Mouse (Mus musculus) cerebellum, adult 9-10 months (tissue): Measurements from ENCODE around the gene Kcnk1.
A peak's percentile ranks its signal among the peaks of the same experiment; 100 is the strongest.

Source experiments
- DNase-seq: peaks from one replicate; pipeline ENCODE4 v3.0.0; 2022

Gene Kcnk1

DNA sequence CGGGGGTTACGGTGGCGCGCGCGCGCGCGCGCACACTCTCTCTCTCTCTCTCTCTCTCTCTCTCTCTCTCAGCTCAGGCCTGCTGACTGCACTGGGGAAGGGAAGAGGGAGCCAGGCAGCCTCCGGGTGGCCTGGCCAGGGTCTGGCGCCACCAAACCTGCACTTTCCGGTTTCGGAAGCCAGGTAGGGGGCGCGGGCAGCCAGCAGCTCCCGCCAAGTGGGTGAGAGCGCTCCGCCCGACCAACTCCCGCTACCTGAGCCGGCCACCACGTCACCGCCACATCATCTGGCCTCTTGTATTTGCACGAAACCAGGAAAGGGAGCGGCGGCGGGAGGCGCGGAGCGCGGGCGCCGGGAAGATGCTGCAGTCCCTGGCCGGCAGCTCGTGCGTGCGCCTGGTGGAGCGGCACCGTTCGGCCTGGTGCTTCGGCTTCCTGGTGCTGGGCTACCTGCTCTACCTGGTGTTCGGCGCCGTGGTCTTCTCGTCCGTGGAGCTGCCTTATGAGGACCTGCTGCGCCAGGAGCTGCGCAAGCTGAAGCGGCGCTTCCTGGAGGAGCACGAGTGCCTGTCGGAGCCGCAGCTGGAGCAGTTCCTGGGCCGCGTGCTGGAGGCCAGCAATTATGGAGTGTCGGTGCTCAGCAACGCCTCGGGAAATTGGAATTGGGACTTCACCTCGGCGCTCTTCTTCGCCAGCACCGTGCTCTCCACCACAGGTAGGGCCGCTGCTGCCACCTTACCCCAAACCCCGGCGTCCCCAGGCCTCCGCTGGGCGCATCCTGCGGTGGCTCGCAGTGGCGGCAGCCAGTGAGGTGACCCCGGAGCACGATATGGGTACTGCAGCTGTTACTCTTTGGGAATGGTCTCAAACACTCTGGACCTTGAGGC is at the start of gene Kcnk1:
Kcnk1 (plus strand) TSS at position 70 of the 886 bp plus-strand sequence.
- peak; percentile 91 for DNase-seq

DNA sequence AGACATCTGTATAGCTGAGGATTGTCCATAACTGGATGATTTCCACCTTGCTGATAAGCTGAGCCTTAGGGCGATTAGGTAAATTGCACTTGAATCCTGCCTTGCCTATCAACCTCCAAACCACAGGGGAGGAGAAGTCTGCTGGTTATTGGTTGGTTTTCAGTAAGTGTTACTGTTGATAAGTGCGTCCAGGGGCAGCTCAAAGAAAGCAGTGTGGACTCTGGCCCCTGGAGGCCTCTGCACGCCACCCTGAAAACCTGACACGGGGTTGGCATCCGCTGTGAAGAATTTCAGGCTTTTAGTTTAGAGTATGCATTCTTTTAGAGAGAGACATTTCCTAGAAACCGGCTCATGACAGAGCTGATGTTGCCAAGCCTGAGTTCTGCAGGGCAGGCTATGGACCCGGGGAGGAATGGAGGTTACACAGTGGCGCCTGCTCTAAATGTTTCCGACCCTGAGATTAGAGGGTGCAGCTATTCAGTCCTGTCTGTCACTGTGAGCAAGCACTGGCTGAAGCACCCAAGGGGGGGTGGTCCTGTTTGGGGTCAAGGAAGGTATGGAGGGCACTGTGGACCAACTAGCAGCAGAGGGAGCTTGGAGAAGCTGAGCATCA is 46.2 kb upstream of the Kcnk1 start:
- no peak for DNase-seq

DNA sequence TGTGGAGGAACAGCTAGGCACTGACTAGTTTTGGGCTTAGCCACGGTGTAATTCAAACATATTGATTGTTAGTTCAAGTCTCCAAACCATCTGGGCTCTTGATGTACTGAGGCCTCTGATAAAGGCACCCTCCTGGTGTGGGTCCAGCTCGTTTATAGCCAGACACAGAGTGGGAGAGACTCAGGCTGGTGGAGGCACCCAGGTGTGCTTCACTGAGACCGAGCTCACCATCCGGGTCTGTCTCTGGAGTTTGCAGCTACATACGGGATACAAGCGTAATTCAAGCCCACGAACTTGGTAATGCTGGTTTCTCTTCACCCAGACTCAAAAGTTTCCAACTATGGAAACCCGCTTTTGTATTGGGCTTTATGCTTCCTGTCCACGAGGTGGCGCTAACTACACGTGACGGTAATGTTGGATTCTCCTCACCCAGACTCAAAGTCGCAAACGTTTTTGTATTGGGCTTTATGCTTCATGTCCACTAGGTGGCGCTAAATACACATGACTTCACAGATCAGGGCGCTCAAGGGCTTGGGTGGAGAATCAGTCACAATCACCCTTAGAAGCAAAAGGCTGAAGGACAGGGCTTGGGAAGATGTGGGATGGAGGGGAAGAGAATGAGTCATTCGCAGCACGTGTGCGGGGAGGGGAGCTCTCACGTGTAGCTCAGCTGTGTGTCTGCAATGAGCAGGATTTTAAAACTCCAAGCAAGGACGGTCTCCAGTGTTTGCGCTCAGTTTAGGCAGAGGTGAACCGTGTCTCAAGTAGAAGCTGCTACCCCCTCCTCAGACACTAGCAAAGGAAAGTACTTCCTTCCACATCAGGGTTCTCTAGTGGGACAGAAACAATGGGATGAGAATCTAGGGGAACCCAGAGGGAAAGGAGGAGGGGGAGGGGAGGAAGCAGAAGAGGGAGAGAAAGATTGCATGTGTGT is 44.7 kb upstream of the Kcnk1 start:
- peak; percentile 97 for DNase-seq

DNA sequence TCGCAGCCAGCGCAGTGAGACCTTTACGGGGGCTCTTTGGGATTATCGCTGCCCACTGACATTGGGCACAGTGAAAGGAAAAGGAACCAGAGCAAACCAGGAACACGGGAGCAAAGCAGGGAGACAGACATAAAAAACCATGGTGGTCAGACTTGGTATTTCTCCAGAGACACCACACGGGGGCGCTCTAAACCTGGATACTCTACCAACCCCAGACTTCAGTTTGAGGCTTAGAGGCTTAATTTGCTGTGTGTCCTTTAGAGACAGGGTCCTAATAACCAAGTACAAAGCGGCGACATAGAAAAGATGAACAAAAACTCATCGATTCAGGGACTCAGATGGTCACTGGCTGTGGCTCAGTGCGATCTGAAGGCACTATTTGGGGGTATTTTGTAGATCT is 39.3 kb upstream of the Kcnk1 start:
- peak; percentile 75 for DNase-seq

DNA sequence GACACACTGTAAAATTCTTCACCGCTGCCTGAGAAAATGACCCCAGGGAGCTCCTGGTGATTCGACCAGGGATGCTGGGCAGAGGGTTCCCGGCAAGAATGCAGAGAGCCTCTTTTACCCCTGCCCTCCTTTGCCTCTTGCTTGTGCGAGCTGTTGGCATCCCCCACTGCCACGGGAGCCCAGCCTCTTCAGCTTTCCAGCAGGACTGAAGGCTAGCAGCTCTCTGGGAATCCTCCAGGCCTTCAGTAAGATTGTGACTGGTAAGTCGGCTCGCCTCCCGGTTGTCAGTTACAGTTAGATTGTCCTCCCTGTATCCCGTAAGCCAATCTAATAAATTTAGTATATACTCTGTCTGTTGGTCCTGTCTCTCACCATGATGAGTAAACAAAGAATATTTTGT is 38.2 kb upstream of the Kcnk1 start:
- no peak for DNase-seq

DNA sequence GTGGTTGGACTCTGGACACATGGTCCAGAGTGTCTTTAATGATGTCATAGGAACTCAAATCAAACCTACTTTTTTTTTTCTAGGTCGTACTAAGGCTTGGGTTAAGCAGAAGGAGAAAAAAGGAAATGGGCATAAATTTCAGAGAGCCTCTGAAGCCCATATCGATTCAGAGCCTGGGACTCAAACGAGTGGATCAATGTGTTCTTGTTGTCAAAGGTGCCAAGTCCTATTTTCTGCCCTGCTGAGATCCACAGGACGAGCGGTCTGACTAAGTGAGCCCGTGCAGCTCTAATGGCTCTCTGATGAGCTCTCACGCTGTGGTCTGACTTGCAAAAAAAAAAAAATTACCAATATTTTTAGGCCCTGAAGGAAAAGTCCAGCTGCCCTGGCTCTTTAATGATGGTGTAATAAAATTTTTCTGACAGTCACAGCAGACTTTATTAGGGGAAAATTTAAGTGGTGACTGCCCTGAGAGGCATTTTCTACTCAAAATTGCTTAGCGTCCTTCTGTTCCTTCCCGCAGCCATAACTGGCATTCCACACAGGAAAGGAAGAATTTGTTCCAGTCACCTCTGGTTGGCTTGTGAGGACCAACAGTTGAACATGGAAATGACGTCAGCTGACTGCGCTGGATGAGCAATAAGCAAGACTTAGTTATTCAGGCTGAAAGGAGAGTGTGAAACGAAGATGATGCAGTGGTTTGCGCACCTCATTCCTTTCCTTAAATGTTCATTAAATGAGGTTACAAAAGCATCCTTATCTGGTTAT is 37.6 kb upstream of the Kcnk1 start:
- DNase-seq, result no peak

DNA sequence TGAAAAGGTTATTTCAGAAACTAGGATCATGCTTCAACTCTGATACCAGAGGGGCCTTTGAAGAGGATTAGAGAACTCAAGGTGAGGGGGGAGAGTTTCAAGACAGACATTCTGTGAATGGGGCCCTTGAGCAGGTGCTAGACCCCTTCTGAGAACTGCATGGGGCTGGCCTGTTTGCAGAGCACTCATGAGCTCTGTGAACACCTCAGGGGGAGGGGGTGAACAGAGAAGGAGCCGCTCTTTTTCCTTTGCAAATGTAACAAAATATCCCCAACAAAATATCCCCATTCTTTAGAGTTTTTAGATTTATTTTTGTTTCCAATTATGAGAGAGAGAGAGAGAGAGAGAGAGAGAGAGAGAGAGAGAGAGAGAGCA is 37.0 kb upstream of the Kcnk1 start:
- DNase-seq, result no peak

DNA sequence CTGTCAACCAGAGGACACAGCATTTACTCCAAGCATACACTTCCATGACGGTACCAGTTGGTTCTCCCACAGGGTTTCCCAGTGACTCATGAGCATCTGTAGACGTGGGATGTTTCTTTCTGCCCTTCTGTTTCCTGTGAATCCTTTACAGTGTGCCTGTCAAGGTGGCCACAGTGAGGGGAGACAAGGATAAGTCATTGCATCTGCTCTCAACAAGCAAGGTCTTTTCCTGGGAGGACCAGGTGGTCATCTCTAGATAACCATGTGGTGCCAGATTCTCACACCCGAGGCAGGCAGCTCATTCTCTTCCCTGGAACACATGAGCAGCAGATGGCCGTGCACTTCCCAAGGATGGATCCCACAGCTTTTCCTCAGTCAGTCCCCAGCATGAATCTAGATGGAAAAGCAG is 35.6 kb upstream of the Kcnk1 start:
- peak; percentile 95 for DNase-seq

DNA sequence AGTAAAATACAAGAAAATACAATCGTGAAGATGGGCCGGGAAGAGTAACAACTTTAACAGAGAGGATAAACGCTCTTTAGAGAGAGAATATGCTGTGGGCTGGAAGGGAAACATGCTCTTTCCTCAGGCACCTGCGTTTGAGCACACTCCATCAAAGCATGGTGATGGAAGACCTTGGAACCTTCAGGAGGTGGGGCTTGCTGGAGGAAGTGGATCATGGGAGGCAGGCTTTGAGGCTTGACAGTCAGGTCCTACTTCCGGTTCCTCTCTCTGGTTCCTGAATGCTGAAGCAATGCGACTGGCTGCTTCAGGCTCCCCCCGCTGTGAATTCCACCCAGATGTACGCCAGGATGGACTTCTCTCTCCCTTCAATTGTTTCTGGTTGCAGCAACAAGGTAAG is 34.9 kb upstream of the Kcnk1 start:
- peak; percentile 84 for DNase-seq

DNA sequence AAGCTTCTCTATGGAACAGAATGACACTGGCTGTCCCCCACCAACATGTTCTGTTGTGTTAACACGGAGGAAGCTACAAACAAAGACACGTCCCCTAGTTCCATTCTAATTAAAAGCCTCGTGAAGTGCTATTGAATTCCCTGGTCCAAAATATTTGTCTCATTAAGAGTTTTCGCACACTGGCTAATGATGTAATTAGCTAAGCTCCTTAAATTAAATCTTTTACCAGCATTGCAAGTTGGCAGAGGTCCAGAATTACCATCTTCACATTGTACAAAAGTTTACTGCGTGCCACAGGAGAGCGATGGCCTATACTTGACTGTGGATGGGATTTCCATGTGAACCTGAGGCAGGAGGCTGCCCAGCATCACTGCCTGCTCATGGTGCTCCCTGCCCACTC is 33.2 kb upstream of the Kcnk1 start:
- DNase-seq, result peak; percentile 58

DNA sequence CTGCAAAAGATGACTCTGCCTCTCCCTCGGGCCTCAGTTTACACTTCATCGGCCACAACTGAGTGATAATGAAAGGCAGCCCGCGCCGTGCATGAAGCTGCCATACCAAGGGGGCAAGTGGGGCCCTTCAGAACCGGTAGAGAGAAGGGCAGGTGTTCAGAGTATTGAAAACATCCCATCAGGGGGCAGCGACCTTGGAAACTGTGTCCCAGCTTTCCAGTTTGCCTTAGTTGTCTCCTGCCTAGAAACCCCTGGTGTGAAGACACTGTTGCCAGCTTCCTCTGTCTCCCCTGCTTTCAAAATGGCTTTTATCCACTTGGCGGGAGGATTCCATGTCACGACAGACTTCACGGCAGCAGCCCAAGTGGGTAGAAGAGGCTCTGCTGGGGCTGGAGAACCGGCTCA is 31.2 kb upstream of the Kcnk1 start:
- peak; percentile 75 for DNase-seq

DNA sequence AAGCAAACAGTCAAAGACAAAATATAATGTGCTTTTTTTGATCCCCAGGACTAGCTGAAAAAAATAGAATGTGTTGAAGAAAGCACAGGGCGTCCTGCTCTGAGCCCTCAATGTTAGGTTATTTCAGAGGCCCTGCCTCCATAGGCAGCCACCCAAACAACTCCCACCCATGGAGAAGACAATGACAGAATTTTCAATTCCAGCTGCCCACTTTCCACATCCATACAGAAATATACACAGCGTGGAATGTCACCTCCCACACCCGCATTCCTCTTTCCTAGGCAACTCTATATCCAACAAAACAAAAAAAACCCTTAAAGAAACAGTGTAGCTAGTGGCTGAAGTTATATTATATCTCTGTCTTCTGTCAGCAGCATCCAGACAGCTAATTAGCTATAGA is 23.6 kb upstream of the Kcnk1 start:
- DNase-seq, result no peak

DNA sequence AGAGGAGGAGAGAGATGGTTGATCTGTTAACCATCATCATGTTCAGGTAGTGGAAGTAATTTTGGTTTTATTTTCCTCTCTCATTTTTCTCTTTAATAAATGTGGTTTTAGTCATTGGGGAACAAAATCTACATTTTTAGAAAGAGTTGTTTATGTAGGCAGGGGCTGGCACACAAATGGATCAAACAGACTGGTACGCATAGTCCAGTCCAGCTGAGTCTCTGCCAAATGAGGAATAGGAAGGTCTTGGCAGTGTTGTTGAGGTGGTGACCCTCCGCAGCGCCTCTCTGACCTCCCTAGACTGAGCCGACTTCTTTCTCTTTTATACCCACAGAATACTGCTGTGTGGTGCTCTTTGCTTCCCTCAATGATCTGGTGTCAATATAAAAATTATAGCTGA is 19.0 kb upstream of the Kcnk1 start:
- no peak for DNase-seq

DNA sequence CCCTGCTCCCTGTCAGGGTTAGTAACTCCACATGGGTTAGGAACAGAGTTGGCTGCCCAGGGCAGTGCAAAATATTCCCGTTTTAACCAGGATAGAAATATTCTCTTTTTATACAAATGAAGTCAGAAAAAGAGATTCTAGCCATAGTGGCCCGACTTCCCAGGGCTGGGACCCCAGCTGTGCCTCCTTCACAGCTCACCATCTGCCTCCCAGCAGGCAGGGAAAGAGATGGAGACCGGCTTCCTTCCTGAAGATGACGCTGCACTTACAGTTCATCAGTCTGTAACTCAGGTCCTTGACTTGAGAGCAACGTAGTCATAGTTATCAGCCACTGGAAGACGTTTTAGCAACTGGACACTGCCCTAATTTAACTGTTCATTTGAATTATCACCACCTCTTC is 14.1 kb upstream of the Kcnk1 start:
- DNase-seq, result peak; percentile 70

DNA sequence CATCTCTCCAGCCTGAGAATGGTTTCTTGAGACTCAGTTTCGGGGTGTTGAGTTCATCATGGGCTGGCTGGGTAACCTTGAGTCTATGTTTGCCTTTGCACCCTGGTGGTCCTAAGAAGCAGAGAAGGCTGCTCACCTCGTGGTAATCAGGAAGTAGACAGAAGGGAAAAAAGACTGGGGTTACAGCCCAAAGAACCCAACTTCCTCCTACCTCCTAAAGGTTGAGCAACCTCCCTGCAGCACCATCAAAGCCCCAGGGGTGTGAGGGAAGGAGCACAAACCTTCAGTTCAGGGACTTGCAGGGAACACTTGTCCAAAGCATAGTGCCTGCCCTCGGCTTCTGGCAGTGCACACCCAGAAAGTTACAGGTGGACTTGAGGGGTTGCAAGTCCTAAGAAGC is 11.5 kb upstream of the Kcnk1 start:
- no peak for DNase-seq

DNA sequence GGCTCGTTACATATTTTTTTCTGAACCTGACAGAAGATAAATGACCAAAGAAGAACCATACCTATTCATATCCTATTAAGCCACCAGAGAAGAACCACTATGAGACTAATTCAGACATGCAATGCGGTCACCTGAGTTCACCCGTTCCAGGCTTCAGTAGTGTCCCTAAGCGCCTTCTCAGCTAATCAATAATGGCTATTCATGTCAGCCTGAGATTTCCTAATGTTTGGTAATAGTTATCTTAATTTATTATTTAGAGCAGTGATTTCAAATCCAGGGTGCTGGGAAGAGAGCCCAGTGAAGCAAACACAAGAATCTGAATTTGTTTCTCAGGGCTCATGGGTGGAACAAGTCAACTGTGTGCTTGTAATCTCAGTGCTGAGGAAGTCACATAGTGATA is 10.8 kb upstream of the Kcnk1 start:
- DNase-seq, result no peak

DNA sequence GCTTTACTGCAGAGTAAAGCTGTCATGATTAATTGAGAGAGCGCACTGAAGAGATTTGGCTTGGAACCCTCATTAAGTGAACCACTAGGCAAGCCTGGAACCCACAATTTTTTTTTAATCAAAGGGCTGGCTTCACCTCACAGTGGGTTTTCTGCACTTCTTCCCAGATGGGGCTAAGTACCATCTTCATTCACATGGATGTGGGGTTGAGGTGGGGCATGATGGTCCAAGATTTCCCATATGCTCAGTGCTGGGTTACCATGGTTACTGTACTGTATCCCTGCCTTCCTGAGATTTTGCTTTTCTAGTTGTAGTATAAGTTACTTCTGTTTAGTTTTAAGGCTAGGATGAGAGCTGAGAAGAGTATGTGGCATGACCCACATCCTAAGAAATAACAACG is 9.6 kb upstream of the Kcnk1 start:
- DNase-seq, result no peak

DNA sequence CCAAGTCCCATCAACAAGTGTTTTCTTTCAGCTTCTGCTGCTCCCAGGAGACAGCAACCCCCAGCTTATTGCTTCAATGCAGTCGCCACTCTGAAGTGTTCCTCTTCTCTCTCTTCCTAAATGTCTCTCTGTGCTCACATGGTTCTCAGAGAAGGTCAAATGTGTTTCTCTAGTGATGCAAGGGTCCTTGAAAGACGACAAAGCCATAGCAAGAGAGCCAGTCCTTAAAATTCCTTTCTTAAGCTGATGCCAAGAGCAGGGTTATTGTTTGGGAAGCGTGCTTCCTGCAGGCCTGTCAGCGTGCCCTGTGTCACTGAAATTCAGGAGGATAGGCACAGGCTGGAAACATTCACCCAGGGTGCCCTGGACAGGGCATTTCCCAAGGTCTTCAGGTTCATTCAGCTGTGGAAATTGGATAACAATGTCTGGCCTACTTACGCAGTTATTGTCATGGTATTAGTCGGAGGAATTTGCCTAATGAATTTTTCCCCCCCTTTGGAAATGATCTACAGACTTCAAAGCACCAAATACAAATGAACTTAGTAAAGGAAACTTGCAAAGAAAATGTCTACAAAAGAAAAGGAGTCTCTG is 7.9 kb upstream of the Kcnk1 start:
- no peak for DNase-seq

DNA sequence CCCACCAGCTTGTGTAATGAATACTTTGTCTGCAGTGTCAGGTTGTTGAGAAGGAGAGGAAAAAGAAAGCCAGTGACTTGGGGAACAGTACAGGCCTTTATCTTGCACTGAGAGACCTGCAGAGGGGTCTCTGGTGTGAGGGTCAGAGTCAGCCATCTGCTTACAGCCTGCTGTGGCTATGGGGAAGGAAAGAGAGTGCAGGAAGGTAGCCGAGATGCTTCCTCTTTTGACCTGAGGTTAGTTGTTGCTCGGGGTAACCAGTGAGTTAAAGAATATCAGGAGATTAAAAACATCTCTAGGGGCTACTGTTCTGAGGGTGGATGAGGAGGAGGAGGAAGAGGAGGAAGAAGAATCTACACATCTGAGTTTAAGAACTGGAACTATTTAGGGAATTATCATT is 7.0 kb upstream of the Kcnk1 start:
- DNase-seq, result no peak

DNA sequence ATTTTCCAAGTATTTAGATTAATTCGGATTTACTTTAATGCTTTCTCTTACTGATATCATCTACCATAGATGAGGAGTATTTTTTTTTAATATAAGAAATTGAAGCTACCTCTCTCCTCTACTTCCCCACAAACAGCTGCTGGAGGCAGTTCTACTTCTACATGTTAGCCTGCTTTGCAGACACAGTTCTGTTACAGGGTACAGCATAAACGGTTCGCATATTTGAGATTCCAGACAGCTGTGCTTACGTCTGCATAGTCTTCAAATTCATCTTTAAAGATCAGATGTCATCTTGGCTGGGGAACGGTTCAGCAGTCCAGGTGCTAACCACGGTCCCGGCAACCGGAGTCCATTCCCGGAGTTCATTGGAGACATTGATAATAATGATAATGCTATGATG is 1.3 kb upstream of the Kcnk1 start:
- no peak for DNase-seq

DNA sequence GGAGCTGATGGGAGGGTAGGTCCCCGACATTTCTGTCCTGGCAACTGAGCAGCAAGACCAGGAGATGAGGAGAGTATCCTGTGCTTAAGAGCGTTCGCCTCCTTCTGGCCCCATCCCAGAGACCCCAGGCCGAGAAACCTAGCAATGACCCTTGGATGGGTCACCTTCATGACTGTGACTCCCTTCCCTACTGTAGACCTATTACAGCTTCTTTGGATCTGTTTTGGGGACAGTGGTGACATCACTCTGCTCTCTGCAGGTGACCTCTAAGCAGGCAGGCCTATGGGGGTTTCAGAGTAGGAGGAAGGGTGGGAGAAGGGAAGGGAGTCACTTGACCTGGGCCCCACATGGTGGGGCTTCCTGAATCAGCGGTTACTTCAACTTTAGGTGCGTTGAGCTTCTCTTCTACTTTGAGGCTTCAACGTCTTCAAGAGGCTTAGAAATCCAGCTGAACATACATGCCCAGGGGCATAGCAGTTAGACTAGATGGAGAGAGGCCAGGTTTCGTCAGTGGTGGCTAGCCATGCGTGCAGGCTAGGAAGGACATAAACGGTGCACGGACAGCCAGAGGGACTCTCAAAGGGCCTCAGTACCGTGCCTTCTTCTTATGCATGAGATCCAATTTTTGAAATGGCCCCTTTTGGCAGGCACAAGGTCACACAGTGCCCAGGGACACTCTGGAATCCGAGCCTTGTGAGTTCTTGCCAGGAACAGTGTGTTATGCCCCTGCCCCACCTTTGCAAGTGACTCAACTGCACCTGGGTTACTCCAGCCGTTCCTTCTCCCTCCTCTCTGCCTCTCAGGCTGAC is 1.3 kb downstream of the Kcnk1 start:
- DNase-seq, result peak; percentile 80
